ENCODE assay signal across 9 mouse cellular contexts in genomic region chr1:51689461-51690223, GRCm38 (mm10).
DNase-seq lines count a peak whose midpoint lies in the region; ATAC-seq and TF ChIP-seq lines count a peak whose summit lies in the region.
"Had no signal": no experiment of that assay in that cellular context is flagged by ENCODE, and none has a peak within 500 bp of the region (broad histone marks: within the 10 kb centered on the region; RNA-seq: fewer than 3 reads in every experiment).

No protein-coding gene starts in this region.

- no peaks in the 10 kb centered on the region for H3K4me1 ChIP-seq in liver, embryonic 11.5 days (replicated peaks; ENCODE audit: control insufficient read depth, insufficient read depth, low read length)
- H3K4me1 ChIP-seq in heart, embryonic 16.5 days (ENCODE audit: control insufficient read depth, insufficient read depth, low read length), result peaks cover 3% of the 10 kb centered on the region; the same call in 1 of the 2 replicates
- H3K4me1 ChIP-seq in lung, postnatal 0 days (ENCODE audit: insufficient read depth, low read depth, low read length), result no peaks in the 10 kb centered on the region
- H3K4me1 ChIP-seq in intestine, embryonic 15.5 days (replicated peaks), result no peaks in the 10 kb centered on the region

- no peaks in the 10 kb centered on the region for H3K36me3 ChIP-seq in liver, embryonic 11.5 days (ENCODE audit: control insufficient read depth, insufficient read depth, low read length)
- H3K36me3 ChIP-seq in heart, embryonic 16.5 days (ENCODE audit: control insufficient read depth, insufficient read depth), result no peaks in the 10 kb centered on the region
- H3K36me3 ChIP-seq in lung, postnatal 0 days (ENCODE audit: insufficient read depth, low read length), result no peaks in the 10 kb centered on the region
- H3K36me3 ChIP-seq in intestine, embryonic 15.5 days, result no peaks in the 10 kb centered on the region
- H3K36me3 ChIP-seq: heart, embryonic 15.5 days had no signal

- DNase-seq in liver, result peak; percentile 7
- DNase-seq in liver, embryonic 11.5 days (ENCODE audit: low spot score), result no peak
- peak; percentile 61 for DNase-seq in brain, adult 2 months (ENCODE audit: low read depth, low spot score)
- peak; percentile 74 for DNase-seq in lung, postnatal 0 days (ENCODE audit: low spot score)
- DNase-seq in thymus, postnatal 25 days, result no peak
- no peak for DNase-seq in left cerebral cortex, adult 8-10 months (ENCODE audit: low spot score in 2 of 2)

- no peak overlapping the region for H3K4me2 ChIP-seq in liver, embryonic 11.5 days
- H3K4me2 ChIP-seq in heart, embryonic 16.5 days (ENCODE audit: low read depth, low read length), result no peak overlapping the region
- no peak overlapping the region for H3K4me2 ChIP-seq in lung, postnatal 0 days (replicated peaks; ENCODE audit: low read depth, low read length)
- no peak overlapping the region for H3K4me2 ChIP-seq in intestine, embryonic 15.5 days (replicated peaks)
- H3K4me2 ChIP-seq: heart, embryonic 15.5 days had no signal

- no peak for TF ChIP-seq EP300 in lung, postnatal 0 days (IDR thresholded peaks at IDR 0.05)

- TF ChIP-seq CTCF in lung, postnatal 0 days (IDR thresholded peaks at IDR 0.05), result peak; percentile 32

- ATAC-seq in liver, embryonic 11.5 days (replicated peaks; ENCODE audit: low FRiP score), result no peak
- ATAC-seq in heart, embryonic 16.5 days (replicated peaks; ENCODE audit: extremely low read depth, insufficient read depth, low FRiP score), result peak; percentile 37; the same call in 1 of the 2 replicates
- peak; percentile 54 for ATAC-seq in lung, postnatal 0 days
- no peak for ATAC-seq in intestine, embryonic 15.5 days

- no peak overlapping the region for H3K27ac ChIP-seq in liver, embryonic 11.5 days (ENCODE audit: low read depth, low read length)
- no peak overlapping the region for H3K27ac ChIP-seq in heart, embryonic 16.5 days (ENCODE audit: low read length)
- H3K27ac ChIP-seq in lung, postnatal 0 days (ENCODE audit: low read length), result no peak overlapping the region; the same call in 1 of the 2 replicates
- no peak overlapping the region for H3K27ac ChIP-seq in intestine, embryonic 15.5 days
- H3K27ac ChIP-seq: heart, embryonic 15.5 days had no signal

- no peak overlapping the region for H3K4me3 ChIP-seq in liver, embryonic 11.5 days (ENCODE audit: low read depth, low read length)
- H3K4me3 ChIP-seq in heart, embryonic 16.5 days (ENCODE audit: low read length), result no peak overlapping the region
- H3K4me3 ChIP-seq in lung, postnatal 0 days (ENCODE audit: low read depth, low read length), result no peak overlapping the region
- no peak overlapping the region for H3K4me3 ChIP-seq in intestine, embryonic 15.5 days (replicated peaks)
- H3K4me3 ChIP-seq: heart, embryonic 15.5 days had no signal

- H3K9me3 ChIP-seq in liver, embryonic 11.5 days (ENCODE audit: control insufficient read depth, low read length), result no peaks in the 10 kb centered on the region
- H3K9me3 ChIP-seq in heart, embryonic 16.5 days (replicated peaks; ENCODE audit: control insufficient read depth, low read length), result no peaks in the 10 kb centered on the region
- no peaks in the 10 kb centered on the region for H3K9me3 ChIP-seq in lung, postnatal 0 days (ENCODE audit: low read length)
- no peaks in the 10 kb centered on the region for H3K9me3 ChIP-seq in intestine, embryonic 15.5 days
- H3K9me3 ChIP-seq: heart, embryonic 15.5 days had no signal

- no peaks in the 10 kb centered on the region for H3K27me3 ChIP-seq in liver, embryonic 11.5 days (replicated peaks; ENCODE audit: control insufficient read depth, insufficient read depth, low read length)
- no peaks in the 10 kb centered on the region for H3K27me3 ChIP-seq in heart, embryonic 16.5 days (ENCODE audit: control insufficient read depth, insufficient read depth, low read length)
- no peaks in the 10 kb centered on the region for H3K27me3 ChIP-seq in lung, postnatal 0 days (replicated peaks; ENCODE audit: insufficient read depth, low read length)
- no peaks in the 10 kb centered on the region for H3K27me3 ChIP-seq in intestine, embryonic 15.5 days (replicated peaks)
- H3K27me3 ChIP-seq: heart, embryonic 15.5 days had no signal

- WGBS in liver, embryonic 11.5 days, result 71% methylated on average over 9 of the region's 9 CpGs
- WGBS in heart, embryonic 16.5 days, result 40% methylated on average over 9 of the region's 9 CpGs
- 46% methylated on average over 9 of the region's 9 CpGs for WGBS in lung, postnatal 0 days
- WGBS in intestine, embryonic 15.5 days, result 79% methylated on average over 9 of the region's 9 CpGs

- no peak overlapping the region for H3K9ac ChIP-seq in liver, embryonic 11.5 days (ENCODE audit: low read depth, low read length)
- no peak overlapping the region for H3K9ac ChIP-seq in heart, embryonic 16.5 days (ENCODE audit: low read length)
- H3K9ac ChIP-seq in lung, postnatal 0 days (replicated peaks; ENCODE audit: low read depth), result no peak overlapping the region
- no peak overlapping the region for H3K9ac ChIP-seq in intestine, embryonic 15.5 days
- H3K9ac ChIP-seq: heart, embryonic 15.5 days had no signal

Comparison
In these comparisons a context has a peak if more than half of its experiments do, and no peak if none do; other contexts are left out.
1. DNase-seq: peak in liver (single experiment), brain, adult 2 months (single experiment) and lung, postnatal 0 days (single experiment); none in liver, embryonic 11.5 days (single experiment), thymus, postnatal 25 days (single experiment) and left cerebral cortex, adult 8-10 months (0 of 2).
2. ATAC-seq: peak in heart, embryonic 16.5 days (single experiment) and lung, postnatal 0 days (single experiment); none in liver, embryonic 11.5 days (single experiment) and intestine, embryonic 15.5 days (single experiment).